Mouse (Mus musculus): ENCODE data around the gene Gm9049.
"Not testable (repeated sequence)": the region's sequence is repeated elsewhere in the genome, so short reads cannot be mapped to it uniquely, and the experiment has no call there.

Gm9049 gene

DNA sequence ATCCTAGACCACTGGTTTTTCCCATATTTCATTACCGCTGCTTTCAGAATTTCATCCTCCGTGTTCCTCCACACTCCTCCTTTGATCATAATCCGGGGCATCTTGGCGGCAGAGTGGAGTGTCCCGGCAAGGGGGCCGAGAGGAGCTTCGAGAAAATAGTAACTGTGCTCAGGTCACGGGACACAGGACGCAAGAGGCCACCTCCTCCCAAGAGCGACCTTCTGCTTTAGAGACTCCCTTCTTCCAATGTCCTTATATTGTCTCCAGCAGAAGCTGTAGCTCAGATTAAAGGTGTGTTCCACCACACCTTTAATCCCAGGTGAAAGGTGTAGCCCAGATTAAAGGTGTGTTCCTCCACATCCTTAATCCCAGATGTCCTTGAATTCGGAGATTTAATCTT is at the start of gene Gm9049:
TSS of gene Gm9049 (minus strand) at position 101 of the 400 bp plus-strand sequence.
- in situ Hi-C loops (cut with MboI; ENCODE audit: low pct_unique_long_range_greater_than_20kb in 1 of 2, low sequenced_read_pairs in 2 of 2, unreplicated experiment in 1 of 2): not testable (repeated sequence)

DNA sequence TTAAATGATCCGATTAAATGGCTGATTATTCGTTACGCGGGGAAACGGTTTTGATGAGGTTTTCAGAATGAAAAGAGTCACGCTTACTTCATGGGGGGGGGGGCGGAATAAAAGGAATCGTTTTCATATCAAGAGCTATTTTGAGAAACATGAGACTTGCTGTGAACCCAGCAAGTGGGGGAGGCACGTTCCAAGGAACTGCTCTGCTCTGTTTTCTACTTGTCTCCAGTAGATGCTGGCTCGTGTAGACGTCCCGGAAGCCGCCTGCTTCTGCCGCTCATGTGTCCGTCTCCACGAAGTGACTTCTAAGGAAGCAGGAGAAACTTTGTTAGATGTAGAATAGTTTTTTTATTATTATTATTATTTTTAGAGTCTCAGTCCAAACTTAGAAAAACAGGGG is 46.0 kb upstream of the Gm9049 start:
- in situ Hi-C loops (cut with MboI; ENCODE audit: low pct_unique_long_range_greater_than_20kb in 1 of 2, low sequenced_read_pairs in 2 of 2, unreplicated experiment in 1 of 2): no loop called here

DNA sequence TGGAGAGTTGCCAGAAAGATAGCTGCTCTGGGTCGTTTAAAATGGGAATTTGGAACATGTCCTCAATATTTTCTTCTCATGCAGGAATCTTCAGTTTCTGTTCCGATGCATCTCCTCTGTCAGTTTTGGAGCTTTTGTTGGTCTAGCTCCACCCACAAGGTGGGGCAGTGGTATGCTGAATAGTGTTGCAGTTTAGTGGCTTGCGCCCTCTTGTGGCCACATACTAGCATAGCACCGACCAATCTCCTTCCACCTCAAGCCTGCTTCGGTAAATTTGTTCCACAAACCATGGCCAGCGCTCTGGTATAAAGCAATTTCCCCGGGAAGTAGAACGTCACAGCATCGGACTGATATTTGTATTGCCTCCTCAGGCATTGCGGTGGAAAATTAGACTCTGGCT is 16.5 kb upstream of the Gm9049 start:
- in situ Hi-C loops (cut with MboI; ENCODE audit: low pct_unique_long_range_greater_than_20kb in 1 of 2, low sequenced_read_pairs in 2 of 2, unreplicated experiment in 1 of 2): no loop called here

DNA sequence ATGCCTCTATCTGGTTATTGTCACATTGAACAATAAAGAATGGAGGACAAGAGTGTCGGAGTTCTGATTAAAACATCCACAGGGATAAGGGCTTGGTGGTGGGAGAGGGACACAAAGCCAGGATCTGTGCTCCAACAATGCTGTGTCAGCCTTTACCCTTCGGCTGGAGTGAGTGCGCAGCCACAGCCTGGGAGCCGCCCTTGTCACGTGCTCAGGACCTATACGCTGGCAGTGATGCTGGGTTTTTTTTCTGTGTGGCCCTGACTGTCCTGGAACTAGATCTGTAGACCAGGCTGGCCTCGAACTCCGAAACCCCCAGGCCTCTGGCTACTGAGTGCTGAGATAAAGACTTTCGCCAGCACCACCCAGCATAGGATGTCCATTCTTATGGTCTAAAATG is 15.6 kb upstream of the Gm9049 start:
- in situ Hi-C loops (cut with MboI; ENCODE audit: low pct_unique_long_range_greater_than_20kb in 1 of 2, low sequenced_read_pairs in 2 of 2, unreplicated experiment in 1 of 2): no loop called here

DNA sequence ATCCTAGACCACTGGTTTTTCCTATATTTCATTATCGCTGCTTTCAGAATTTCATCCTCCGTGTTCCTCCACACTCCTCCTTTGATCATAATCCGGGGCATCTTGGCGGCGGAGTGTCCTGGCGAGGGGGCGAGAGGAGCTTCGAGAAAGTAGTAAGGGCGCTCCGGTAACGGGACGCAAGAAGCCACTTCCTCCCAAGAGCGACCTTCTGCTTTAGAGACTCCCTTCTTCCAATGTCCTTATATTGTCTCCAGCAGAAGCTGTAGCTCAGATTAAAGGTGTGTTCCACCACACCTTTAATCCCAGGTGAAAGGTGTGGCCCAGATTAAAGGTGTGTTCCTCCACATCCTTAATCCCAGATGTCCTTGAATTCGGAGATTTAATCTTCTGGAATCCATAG is 5.3 kb downstream of the Gm9049 start, which contains the start of gene Gm9048:
TSS of gene Gm9048 (minus strand) at position 101 of the 400 bp plus-strand sequence.
- in situ Hi-C loops (cut with MboI; ENCODE audit: low pct_unique_long_range_greater_than_20kb in 1 of 2, low sequenced_read_pairs in 2 of 2, unreplicated experiment in 1 of 2): not testable (repeated sequence)

DNA sequence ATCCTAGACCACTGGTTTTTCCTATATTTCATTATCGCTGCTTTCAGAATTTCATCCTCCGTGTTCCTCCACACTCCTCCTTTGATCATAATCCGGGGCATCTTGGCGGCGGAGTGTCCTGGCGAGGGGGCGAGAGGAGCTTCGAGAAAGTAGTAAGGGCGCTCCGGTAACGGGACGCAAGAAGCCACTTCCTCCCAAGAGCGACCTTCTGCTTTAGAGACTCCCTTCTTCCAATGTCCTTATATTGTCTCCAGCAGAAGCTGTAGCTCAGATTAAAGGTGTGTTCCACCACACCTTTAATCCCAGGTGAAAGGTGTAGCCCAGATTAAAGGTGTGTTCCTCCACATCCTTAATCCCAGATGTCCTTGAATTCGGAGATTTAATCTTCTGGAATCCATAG is 10.8 kb downstream of the Gm9049 start, which contains the start of gene Gm9046:
TSS of gene Gm9046 (minus strand) at position 101 of the 400 bp plus-strand sequence.
- in situ Hi-C loops (cut with MboI; ENCODE audit: low pct_unique_long_range_greater_than_20kb in 1 of 2, low sequenced_read_pairs in 2 of 2, unreplicated experiment in 1 of 2): not testable (repeated sequence)

DNA sequence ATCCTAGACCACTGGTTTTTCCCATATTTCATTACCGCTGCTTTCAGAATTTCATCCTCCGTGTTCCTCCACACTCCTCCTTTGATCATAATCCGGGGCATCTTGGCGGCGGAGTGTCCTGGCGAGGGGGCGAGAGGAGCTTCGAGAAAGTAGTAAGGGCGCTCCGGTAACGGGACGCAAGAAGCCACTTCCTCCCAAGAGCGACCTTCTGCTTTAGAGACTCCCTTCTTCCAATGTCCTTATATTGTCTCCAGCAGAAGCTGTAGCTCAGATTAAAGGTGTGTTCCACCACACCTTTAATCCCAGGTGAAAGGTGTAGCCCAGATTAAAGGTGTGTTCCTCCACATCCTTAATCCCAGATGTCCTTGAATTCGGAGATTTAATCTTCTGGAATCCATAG is 16.2 kb downstream of the Gm9049 start, which contains the start of gene Gm9045:
TSS of gene Gm9045 (minus strand) at position 101 of the 400 bp plus-strand sequence.
- in situ Hi-C loops (cut with MboI; ENCODE audit: low pct_unique_long_range_greater_than_20kb in 1 of 2, low sequenced_read_pairs in 2 of 2, unreplicated experiment in 1 of 2): not testable (repeated sequence)

DNA sequence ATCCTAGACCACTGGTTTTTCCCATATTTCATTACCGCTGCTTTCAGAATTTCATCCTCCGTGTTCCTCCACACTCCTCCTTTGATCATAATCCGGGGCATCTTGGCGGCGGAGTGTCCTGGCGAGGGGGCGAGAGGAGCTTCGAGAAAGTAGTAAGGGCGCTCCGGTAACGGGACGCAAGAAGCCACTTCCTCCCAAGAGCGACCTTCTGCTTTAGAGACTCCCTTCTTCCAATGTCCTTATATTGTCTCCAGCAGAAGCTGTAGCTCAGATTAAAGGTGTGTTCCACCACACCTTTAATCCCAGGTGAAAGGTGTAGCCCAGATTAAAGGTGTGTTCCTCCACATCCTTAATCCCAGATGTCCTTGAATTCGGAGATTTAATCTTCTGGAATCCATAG is 21.6 kb downstream of the Gm9049 start, which contains the start of gene Gm9044:
TSS of gene Gm9044 (minus strand) at position 101 of the 400 bp plus-strand sequence.
- in situ Hi-C loops (cut with MboI; ENCODE audit: low pct_unique_long_range_greater_than_20kb in 1 of 2, low sequenced_read_pairs in 2 of 2, unreplicated experiment in 1 of 2): not testable (repeated sequence)

DNA sequence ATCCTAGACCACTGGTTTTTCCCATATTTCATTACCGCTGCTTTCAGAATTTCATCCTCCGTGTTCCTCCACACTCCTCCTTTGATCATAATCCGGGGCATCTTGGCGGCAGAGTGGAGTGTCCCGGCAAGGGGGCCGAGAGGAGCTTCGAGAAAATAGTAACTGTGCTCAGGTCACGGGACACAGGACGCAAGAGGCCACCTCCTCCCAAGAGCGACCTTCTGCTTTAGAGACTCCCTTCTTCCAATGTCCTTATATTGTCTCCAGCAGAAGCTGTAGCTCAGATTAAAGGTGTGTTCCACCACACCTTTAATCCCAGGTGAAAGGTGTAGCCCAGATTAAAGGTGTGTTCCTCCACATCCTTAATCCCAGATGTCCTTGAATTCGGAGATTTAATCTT is 27.0 kb downstream of the Gm9049 start, which contains the start of gene Gm9040:
TSS of gene Gm9040 (minus strand) at position 101 of the 400 bp plus-strand sequence.
- in situ Hi-C loops (cut with MboI; ENCODE audit: low pct_unique_long_range_greater_than_20kb in 1 of 2, low sequenced_read_pairs in 2 of 2, unreplicated experiment in 1 of 2): not testable (repeated sequence)

DNA sequence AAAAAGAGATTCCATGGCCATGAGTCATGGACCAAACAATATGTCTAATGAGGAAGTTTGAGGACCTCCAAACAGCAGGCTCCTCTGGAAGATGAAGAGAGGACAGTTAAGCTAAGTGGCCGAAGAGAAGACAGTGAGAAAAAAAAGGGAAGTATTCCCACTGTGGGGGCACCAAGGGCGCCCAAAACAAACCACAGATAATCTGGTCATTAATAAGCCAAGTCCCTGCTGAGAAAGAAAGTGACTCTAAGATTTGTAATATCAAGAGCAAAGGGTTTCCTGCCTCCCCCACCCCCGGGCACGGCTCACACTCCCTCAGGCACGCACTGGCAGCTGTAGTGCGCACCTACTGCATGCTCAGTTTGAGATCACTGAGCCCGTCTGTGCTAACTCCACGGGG is 34.9 kb downstream of the Gm9049 start:
- in situ Hi-C loops (cut with MboI; ENCODE audit: low pct_unique_long_range_greater_than_20kb in 1 of 2, low sequenced_read_pairs in 2 of 2, unreplicated experiment in 1 of 2): no loop called here

DNA sequence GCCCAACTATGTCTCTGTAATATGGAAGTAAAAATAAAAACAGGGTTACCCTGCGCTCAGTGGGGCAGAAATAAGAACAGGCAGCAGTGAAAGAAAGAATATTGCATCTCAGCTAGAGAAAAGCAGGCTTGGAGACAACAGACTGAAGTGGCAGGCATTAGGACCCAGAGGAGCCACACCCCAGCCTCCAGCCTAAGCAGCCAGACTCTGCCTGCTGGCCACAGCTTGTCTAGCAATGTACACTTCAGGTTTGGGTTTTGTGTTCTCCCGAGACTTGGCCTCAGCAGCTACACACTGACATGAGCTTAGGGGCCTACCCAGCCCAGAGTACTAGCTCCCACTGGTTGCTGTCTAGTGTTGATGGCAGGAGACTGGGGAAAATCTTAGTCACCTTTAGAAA is 51.8 kb downstream of the Gm9049 start:
- in situ Hi-C loops (cut with MboI; ENCODE audit: low pct_unique_long_range_greater_than_20kb in 1 of 2, low sequenced_read_pairs in 2 of 2, unreplicated experiment in 1 of 2): not testable (repeated sequence)

Measured in mouse embryonic stem cell (cell line).